Mouse (Mus musculus) layer of hippocampus, adult 9-11 months (tissue): Measurements from ENCODE around the gene Fgf18.
A peak's percentile ranks its signal among the peaks of the same experiment; 100 is the strongest.

ENCODE experiments used
- DNase-seq: peaks from one replicate; pipeline ENCODE4 v3.0.0; 2022

The Fgf18 gene

GRCm38 (mm10) chr11:33147171-33147571, at the start of gene Fgf18:
Fgf18 (minus strand) TSS chr11:33147400.
- DNase-seq = peak; percentile 19

DNA sequence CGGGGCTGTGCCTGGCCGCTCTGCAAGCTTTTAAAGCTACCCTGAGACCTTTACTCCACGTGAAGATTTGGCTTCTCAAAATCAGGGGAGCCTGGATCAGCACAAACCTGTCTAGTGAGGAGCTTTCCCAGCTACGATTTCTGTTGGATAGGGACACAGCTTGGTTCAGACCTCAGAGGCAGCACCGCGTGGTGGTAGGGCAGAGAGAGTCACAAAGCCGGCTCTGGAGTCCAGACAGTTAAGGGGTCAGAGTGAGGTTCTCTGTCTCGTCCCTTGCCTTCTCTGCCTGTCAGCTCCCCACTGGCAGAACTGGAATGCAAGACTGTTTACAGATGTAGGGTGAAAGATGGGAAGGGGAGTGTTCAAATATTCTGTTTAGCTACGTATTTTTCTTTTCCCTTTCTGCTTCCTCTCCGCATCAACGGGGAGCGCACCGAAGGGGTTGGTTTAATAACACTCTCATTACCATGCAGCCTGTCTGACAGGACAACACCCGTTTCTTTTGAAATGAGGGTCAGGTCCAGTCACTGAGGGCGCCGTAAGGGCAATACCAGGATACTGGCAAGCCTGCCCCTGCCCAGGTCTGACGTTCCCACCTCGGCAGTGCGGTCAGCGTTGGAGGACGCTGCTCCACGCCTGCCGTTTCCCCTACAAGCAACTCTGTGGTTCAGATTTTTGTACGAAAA, 49.4 kb upstream of the Fgf18 start:
- DNase-seq = no peak

DNA sequence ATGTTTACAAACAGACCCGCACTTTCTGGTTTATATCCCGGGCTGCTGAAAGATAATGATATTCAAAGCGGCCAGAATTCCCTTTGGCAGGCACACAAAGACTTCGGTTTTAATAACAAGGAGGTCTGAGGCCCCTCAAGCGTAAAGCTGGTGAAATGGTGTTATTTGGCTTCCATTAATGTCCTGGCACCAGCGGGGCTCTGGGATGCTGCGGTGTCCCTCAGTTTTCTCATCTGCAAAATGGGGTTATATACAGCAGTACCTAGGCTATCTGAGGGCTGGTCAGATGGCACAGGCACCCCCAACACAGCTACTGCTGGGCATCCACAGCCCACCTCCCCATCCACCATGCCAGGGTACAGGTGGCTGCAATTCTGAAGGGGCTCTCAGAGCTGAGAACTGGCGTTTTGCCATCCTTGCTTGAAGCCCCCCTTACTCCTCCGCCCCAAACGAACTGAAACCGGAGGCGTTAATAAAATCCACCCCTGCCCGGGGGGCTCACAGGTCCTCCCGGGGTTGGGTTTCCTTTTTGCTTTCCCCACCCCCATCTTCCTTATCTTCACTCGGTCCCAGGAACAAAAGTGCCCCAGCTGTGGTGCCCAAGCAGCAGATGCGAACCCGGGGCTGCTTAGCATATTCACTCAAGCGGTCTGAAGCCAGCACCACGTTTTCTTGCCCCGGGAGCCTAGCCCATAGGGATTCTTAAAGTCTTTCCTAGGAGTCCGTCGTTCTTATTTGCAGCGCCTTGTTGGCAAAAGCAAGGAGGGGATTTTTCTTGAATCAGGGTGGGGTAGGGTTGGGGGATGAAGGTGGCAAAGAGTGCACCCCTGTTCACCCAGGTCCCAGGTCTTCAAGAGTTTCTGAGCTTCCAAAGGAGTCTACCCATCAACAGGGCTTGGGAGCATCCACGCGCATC, 48.6 kb upstream of the Fgf18 start:
- no peak for DNase-seq

DNA sequence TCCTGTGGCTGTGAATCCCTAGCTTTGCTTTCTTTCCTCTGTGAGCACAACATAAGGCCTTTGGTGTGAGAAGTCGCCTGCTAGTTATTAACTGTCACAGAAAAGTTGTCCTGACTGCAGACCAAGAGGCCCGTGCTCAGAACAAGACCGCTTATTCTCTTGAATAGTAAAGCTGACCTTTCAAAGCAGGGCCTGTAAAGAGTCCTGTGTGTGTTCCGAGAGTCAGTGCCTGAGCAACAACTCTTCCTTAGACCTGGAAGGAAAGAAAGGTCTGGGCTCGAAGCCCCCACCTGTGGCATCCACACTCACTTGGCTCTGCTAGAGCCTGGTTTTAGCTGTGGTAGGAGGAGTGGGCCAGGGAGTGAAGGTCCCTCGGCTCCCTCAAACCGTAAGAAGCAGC, 47.9 kb upstream of the Fgf18 start:
- no peak for DNase-seq

DNA sequence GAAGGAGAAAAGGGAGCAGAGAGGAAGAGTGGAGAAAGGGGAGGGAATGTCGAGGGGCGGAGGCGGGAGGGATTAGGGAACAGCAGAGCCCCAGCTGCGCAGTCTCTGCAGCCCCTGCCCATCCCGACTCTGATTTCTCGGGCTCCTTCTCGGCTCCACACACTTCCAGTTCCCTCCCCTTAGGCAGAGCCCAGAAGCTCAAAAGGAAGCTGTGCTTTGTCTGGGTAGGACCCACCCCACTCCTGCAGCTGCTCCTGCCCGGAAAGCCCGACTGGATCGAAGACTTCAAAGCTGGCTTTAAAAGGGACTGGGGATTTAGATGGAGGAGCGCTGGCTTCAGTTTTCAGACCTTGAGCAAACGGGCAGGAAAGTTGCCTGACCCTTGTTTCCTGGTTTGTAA, 46.5 kb upstream of the Fgf18 start:
- no peak for DNase-seq

DNA sequence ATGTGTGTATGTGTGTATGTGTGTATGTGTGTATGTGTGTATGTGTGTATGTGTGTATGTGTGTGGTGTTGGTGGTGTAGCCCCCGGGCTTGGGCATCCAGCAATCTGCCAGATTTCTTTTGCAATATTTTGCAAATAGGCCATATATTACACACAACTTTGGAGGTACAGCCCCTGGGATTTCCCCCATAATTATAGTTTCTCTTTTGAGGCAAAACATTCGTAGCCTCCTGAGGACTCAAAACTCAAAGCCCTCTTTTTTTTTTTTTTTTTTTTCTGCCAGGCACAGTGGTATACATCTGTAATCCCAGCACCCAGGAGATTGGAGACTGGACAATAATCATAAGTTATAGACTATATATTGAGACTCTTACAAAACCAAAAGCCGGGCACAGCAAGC, 34.6 kb upstream of the Fgf18 start:
- DNase-seq = no peak

DNA sequence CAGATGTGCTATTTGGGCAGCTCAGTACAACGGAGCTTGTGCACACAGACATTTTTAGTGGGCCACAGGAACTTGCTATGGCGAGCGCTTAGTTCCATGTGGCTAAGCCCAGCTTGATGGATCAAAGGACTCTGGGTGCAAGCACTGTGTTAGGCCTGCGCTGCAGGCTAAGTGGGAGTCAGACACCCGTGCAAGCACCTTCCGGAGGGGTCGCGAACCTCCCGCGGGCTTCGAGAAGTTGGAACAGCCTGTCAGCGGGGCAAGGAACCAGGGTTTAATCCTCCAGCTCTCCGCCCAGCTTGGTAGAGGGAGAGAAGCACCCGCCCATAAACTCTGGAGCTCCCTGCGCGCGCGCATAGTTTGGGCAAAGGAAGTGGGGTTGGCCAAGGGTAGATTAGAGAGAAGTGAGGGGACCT, 33.5 kb upstream of the Fgf18 start:
- no peak for DNase-seq

- no peak for DNase-seq
Observed at GRCm38 (mm10) chr11:33179802-33180201, 32.6 kb upstream of the Fgf18 start.

GRCm38 (mm10) chr11:33176525-33177245, 29.5 kb upstream of the Fgf18 start:
- no peak for DNase-seq

- DNase-seq = no peak
Observed at GRCm38 (mm10) chr11:33175768-33176167, 28.6 kb upstream of the Fgf18 start.

DNA sequence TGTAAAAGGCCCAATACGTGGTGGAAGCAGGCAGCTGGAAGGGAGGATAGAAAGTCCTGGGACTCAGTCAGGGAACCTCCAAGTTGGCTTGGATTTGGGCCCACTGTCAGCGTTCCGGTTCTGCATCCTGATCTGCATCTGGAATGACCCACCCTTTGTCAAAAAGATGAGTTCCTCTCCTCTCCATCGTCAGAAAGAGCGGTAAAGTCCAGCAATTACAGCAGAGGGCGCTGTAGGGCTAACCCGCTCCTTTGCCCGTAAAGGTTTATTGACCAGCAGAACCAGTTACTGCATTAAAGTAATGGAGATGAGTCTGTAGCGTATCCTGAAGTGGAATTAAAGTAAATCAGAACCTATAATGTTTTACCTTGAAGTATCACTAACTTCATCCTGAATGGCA, 23.3 kb upstream of the Fgf18 start:
- no peak for DNase-seq

GRCm38 (mm10) chr11:33162998-33163506, 15.9 kb upstream of the Fgf18 start, which contains the start of gene Npm1:
Npm1 (minus strand) TSS chr11:33163206.
- DNase-seq = peak; percentile 99

DNA sequence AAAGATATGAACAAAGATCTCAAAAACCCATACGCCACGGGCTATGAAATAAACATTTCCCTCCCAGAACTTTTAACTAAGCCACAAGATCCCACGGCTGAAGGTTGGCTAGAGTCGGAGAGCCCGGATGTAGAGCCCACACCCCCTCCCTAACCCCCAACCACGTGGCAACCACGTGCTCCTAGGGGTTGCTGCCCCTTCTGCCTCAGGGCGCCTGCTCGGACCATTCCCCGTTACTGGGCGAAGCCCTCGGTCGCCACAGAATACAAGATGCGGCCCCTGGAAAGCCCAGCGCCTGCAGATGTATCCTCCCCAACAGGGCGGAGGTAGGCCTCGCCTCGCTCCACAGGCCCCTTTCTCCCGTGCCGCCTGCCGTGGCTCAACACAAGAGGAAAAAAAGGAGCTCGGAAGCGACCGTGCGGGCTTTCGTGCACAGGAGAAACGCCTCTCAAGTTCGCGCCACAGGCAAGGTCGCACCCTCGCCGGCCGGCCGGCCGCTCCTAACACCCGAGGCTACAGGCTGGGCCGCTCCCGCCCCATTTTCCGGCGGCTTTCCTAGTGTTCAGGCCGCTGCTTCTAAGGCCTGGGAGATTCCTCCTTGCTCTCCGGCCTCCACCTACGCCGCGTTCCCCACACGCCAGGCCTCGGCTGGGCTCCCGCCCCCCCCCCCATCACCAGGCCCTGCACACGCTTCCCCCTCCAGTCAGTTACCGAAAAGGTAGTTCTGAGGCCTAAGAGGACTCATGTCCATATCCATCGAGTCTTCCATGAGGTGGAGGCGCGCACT, 15.2 kb upstream of the Fgf18 start:
- DNase-seq = peak; percentile 75

- DNase-seq = no peak
Observed at GRCm38 (mm10) chr11:33159741-33160140, 12.5 kb upstream of the Fgf18 start.

DNA sequence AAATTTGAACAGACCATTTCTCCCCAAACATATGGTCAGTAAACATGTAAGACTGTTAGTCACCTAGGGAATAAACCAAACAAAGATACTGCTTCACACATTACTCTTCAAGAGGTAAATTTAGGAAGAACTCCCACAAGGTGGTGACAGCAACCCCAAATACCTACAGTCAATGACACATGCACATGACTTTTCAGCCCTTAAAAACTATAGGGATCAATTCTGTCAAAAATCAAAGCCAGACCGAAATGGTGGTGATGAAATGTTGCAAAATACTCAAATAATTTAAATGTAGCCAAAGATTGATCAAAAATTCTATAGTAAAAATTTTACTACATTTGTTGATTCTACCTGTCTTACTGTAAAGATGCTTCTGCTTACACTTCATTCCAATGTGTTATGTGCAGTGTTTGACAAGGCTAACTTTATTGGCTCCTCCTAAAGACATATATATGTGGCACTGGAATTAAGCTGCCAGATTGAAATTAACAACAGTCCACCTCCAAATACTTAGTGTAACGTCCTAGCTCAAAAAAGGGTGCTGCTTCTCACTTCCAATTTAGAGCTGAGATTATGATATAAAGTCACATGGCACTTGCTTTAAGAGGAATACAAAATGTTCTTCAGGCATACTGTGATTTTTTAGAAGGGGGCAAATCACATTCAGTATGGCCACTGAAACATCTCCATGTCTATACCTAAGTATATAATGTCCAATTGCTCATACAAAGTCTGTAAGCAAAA, 10.4 kb upstream of the Fgf18 start:
- no peak for DNase-seq

DNA sequence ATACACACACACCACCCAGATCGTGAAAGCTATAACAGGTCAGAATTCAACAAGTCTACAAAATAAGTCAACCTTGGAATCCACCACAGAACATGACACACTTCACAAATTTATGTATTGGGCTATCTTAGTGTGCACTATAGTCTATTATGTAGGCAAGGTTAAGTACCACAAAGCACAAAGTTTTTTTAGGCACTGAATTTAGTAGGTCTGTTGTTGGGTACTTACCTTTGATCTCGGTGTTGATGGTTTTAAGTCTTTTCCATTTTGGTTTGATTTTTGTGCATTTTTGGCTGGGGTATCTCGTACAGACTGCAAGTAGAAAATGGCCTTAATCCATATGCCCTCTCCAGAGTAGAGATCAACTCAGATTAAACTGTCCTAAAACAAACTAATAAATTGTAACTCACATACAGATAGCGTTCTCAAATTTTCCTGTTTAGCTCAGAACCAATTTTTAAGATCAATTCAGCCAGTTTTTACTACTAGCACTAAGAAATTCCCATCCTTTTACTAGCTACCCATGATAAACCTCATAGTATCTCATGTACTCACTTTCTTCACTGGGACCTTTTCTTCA, 9.3 kb upstream of the Fgf18 start:
- DNase-seq = no peak

- DNase-seq = no peak
Observed at GRCm38 (mm10) chr11:33154459-33154858, 7.3 kb upstream of the Fgf18 start.

DNA sequence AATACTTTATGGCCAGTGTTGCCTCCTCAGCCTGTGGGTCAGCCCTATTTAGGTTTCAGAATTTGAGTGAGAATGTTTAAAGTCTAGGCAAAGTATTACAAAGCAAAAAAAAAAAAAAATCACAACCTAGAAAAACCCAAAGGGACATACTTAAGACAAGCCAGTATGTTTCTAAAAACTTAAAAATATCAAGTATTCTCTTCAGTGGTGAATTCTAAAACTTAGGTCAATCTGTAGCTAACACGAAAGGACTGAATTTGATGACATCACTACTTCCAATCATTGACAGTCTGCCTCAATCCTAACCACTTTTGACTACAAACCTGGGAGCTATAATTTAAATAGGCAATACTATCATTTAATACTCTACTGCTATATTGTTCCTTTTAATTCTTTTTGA, 5.8 kb upstream of the Fgf18 start:
- DNase-seq = no peak

DNA sequence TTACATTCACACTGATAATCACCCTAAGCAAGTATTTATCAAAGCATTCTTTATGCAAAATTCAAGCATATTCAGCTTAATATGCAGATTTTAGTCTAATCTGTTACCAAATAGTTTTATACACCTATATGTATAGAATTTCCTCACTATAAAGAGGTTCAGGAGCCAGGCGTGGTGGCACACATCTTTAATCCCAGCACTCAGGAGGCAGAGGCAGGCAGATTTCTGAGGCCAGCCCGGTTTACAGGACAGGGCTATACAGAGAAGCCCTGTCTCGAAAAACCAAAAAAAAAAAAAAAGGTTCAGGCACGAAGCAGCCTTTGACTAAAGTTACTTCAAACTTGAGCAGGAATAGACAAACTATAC, 4.6 kb upstream of the Fgf18 start:
- no peak for DNase-seq

- DNase-seq = no peak
Observed at GRCm38 (mm10) chr11:33151128-33151779, 4.1 kb upstream of the Fgf18 start.

DNA sequence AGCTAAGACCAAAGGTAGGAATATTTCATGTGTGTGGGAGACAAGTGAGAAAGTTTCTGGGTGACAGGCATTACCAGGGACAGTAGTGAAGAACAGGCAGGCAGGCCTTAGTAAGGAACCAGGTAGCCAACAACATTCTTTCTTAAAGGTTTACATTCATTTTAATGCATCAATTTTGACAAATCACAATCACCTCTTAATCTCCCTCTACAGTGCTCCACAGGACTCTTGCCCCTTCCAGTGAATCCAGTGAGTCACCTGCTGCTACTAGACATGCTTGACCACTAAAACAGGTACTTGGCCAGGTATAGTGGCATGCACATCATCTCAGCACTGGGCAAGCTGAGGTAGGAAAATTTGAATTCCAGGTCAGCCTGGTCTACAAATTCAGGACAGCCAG, 3.2 kb upstream of the Fgf18 start:
- DNase-seq = no peak
